Mouse (Mus musculus): ENCODE measurements around the gene Pik3r1. TPM values are rescaled to one million over a fixed set of nuclear protein-coding genes. Genes with fewer than 3 reads are reported as not detected.
A peak's percentile ranks its signal among the peaks of the same experiment; 100 is the strongest.

Gene Pik3r1
- total RNA-seq, 2 experiments from 2014 or later: 56.5 to 93.8 TPM

DNA sequence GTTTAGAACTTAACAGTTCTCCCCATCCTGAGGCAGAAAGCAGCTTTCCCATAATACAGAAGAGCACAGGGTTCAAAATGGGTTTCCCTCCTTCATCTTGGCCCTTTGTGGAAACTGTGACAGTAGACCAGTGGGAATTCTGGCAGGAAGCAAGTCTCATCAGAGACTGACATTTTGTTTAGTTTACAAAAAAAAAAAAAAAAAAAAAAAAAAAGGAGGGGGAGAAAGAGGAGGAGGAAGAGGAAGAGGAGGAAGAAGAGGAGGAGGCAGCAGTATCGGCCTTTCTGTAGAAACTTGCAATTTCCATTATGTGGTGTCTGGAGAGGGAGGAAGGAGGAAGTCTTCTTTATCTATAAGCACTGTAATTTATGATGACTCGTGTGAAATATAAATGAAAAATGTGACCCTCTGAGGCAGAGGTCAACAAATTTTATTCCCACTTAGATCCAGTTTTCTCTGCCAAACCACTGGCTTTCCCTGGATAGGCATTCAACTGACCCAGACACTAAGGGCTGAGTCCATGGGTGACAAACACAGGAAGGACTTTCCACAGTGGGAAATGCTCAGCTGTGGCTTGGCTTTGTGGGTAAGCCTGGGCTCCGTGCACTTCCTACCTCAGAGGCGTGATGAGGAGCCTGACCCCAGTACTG, 28.2 kb downstream of the Pik3r1 start:
- peak; percentile 37 for ATAC-seq (ENCODE audit: poor library complexity, severe bottlenecking)

DNA sequence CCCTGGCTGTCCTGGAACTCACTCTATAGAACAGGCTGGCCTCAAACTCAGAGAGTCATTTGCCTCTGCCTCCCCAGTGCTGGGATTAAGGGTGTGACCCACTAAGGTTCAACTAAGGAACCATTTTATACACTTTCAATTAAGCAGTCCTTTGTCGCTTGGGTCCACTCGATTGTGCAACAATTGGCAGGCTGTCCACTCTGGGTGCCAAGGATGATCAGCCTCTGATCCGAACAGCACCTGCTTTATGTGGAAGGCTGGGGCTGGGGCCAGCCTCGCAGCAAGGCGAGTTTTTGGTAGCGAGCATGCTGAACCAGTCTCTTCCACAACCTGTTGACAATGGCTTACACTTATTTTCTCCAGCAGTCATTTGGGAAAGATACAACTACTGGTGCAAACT, 29.2 kb downstream of the Pik3r1 start:
- ATAC-seq (ENCODE audit: poor library complexity, severe bottlenecking): no peak

DNA sequence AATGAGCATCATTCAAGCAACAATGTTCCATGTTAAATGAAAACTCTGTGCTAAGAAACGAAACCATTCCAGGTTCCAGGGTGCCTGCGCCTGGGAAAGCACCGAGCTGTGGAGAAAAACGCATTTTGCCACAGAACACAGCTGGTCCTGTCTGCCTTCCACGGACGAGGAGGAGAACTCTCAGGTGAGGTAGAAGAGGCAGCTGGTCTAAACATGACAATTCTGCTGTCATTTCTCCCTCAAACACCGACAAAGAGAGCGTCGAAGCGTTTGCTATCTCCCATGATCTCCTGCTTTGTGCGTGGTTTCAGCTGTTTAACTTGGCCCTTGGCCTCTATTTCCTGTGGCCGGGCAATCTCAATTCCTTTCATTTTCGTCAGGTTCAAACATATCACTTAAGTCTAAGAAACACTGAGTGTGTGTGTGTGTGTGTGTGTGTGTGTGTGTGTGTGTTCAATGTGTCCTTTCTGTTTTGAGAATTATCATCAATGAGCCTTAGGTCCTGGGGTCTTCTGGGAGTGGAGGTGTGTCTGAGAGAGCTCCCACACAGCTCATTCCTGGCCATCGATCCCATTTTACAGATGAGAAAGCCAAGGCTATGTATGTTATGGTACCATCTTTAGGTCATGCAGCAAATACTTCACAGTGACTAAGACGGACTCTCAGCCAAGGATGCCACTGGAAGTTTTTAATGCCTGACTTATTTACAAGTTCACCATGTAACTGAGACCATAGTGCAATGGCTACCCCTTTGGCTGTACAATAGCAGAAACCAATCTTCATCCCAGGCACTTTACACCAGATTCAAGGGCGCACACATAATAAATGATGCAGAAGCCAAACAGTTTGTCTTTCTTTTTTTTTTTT, 31.3 kb downstream of the Pik3r1 start:
- no peak; the same call in 1 of the 2 replicates for ATAC-seq (ENCODE audit: poor library complexity, severe bottlenecking)

GRCm38 (mm10) chr13:101735364-101736120, 32.5 kb downstream of the Pik3r1 start:
- ATAC-seq (ENCODE audit: poor library complexity, severe bottlenecking): peak; percentile 38; the same call in 1 of the 2 replicates

DNA sequence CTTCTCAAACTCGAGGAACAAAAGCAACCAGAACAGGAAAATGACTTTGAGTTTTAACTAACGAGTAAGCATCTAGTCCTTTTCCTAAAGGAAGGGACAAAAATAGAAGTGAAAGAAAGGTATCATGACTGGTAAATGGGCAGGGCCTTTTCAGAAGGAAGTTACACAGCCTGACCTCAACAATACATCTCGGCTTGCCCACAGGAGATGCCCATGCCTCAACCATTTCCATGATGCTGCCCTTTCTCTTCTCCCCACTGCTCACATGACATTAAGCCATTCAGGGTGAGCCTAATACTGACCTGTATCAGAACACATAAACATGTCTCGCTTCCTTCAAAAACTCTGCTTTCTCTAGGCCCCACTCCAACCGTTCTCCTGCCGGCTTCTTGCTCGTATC, 33.8 kb downstream of the Pik3r1 start:
- ATAC-seq (ENCODE audit: poor library complexity, severe bottlenecking): peak; percentile 68

DNA sequence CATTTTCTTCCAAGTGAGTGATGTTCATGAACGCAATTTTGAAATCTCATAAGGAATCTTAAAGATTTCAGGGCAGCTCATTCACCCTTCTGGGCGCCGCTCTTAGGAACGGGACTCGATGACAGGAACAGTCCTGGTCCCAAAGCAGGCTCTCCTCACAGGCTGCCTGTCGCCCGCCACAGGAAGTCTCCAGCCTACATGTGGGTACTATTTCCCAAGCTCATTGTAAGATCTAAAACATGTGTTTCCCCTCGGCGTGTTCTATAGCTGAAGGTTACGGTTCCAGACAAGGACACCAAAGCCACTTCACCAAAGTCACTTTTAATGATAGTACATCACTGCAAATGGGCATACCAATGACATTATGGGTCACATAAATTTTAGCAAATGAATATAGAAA, 35.3 kb downstream of the Pik3r1 start:
- peak; percentile 27 for ATAC-seq (ENCODE audit: poor library complexity, severe bottlenecking)

DNA sequence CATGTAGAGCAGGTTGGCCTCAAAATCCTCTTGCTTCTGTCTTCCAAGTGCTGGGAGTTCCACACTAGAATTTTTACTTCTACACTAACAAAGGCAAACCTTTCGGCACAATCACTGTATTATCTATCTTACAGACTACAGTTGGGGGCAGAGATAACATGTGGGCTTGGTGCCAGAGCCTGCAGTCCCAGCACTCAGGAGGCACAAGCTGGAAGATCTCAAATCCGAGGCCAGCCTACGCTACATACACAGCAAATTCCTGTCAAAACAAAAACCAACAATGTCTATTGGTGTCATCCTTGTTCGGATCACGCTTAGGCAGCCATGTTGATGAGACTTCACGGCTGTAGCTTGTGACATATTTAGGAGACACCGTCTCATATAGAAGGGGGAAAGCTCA, 36.2 kb downstream of the Pik3r1 start:
- no peak for ATAC-seq (ENCODE audit: poor library complexity, severe bottlenecking)

- peak; percentile 41 for ATAC-seq (ENCODE audit: poor library complexity, severe bottlenecking)
Measured at GRCm38 (mm10) chr13:101730351-101730750, 37.7 kb downstream of the Pik3r1 start.

- ATAC-seq (ENCODE audit: poor library complexity, severe bottlenecking): no peak
Measured at GRCm38 (mm10) chr13:101729248-101730055, 38.6 kb downstream of the Pik3r1 start.

DNA sequence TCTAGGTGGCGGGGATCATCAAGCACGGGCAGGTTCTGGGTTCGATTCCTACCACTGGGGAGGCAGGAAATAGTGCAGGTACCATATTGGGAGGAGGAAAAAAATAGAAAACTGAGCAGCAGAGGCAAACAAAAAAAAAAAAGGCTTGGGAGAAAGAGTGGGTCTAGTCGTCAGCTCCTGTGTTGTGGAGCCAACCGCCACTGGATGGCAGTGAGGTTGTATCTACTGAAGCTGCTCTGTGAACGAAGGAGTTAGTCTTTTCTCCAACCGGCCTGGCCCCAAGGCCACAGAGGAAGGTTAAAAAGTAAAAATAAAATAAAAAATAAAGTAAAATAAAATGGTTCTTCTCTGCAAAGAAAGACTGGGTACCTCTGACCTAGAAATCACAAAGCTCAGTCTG, 39.2 kb downstream of the Pik3r1 start:
- no peak for ATAC-seq (ENCODE audit: poor library complexity, severe bottlenecking)

DNA sequence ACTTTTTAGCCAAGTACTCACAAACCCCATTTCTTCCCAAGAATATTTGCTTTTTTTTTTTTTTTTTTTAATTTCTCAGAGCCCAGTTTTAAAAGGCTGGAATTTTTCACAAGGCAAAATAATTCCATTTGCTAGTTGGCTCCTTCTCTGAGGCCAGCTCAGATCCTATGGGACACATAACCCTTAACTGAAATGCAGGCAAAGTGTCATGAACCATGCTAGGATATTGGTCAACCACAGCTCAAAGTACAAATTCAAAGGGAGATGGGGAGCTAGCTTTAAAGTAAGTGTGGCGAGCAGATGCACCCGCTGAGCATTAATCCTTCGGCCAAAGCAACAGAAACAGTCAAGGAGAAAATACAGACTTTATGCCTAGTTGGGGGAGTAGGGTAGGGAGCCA, 39.7 kb downstream of the Pik3r1 start:
- no peak for ATAC-seq (ENCODE audit: poor library complexity, severe bottlenecking)

DNA sequence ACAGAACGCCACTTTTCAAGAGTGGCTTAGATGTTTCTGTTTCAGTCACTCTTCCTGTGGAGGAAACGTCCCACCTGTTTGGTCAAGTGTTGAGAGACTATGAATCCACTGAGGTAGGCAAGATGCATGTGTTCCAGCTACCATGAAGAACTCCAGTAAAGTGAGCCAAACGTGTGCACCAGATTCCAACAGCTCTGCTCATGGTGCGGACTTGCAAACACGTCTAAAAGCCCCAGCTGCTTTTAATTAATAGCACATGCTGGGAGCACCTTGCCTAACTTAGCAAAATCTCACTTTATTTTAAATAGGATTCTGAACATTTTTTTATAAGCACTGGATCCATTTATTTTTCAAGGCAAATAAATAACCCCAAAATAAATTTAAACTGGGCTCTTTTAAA, 40.2 kb downstream of the Pik3r1 start:
- ATAC-seq (ENCODE audit: poor library complexity, severe bottlenecking): no peak

GRCm38 (mm10) chr13:101726922-101727321, 41.1 kb downstream of the Pik3r1 start:
- ATAC-seq (ENCODE audit: poor library complexity, severe bottlenecking): no peak

DNA sequence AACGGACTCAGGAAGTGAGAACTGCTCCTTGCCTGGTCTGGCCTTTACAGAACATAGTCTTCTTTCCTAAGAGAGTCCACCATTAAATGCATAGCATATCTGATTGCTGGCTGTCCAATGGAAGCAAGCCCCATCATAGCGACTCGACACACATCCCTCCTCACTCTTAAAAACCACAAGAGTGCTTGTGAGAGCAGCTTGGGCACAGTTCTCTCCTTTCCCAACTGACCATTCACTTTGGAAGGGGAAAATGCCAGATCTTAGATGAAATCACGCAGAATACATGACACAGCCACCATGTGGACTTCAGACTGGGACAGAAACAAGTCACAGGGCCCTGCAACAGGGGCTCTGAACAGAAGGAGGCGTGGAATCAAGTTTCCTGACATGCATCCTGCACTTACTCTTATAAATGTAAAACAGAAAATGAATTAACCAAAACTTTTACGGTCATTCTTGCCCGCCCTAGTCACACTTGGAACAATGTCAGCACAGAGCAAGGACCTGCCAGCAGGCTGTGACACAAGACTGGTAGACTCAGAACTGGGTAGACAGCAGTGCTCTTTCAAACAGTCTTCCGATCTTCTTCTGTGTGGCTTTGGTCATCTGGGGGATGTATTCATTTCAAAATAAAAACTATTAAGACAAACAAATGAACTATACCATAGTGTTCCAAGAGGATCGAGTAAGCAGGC, 46.0 kb downstream of the Pik3r1 start:
- ATAC-seq (ENCODE audit: poor library complexity, severe bottlenecking): no peak

DNA sequence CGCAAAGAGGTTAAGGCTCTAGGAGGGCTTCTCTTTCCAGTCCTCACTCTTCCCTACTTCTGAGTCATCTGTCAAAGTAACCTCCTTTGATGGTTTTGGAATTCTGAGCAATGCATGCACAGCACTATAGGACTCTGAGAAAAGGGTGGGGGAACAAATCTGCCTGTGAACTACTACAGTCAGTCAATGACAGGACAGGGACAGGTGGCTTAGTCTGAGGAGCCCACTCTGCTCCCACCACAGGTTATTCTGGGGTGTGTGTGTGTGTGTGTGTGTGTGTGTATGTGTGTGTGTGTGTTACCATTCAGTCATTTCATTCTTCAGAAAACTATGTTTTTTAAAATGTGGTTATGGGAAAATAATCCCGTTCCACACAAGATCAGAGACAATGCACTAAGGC, 46.9 kb downstream of the Pik3r1 start:
- ATAC-seq (ENCODE audit: poor library complexity, severe bottlenecking): no peak

DNA sequence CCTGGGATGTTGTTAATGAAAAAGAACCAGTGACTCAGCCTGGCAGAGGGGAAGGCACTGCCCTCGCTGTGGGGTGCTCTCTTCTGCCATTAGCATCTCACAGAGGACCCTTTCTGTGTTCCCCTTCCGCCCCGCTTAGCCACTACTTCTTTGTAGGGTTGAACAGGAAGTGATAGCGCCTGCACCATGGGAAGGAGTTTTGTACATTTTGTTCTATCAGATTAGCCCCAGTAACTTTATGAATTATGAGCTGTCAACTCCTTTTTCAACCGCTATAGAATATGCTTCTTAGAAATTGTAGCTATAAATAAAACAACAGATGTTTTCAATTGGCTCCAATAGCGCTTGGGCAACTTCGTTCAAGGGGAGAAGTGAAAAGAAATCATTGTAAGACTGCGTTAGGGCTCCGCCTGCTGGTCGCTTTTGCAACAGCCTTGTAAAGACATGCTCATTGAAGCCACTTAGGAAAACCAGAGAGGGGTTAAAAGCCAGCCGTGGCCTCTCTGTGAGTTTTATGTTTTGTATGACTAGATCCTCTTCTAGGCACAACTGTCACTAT, 48.6 kb downstream of the Pik3r1 start:
- ATAC-seq (ENCODE audit: poor library complexity, severe bottlenecking): peak; percentile 91

DNA sequence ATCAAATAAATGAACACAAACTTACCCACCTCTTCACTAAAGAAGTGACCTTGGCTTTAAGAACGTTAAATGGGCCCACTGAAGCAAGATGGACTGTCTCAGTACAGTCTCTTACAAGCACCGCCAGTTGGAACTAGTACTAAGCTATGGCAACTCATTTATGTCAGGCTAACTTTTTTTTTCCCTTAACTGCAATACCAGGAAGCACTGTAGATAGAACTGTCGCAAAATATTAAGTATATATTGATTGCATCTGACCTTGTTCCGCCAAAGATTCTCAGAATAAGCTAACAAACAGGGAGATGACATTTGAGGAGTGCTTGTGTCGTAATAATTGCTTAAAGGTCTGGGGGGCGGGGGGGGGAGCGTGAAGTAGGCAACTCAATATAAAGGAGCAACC, 49.3 kb downstream of the Pik3r1 start:
- ATAC-seq (ENCODE audit: poor library complexity, severe bottlenecking): peak; percentile 14; the same call in 1 of the 2 replicates

GRCm38 (mm10) chr13:101717836-101718235, 50.2 kb downstream of the Pik3r1 start:
- no peak for ATAC-seq (ENCODE audit: poor library complexity, severe bottlenecking)

- ATAC-seq (ENCODE audit: poor library complexity, severe bottlenecking): no peak
Measured at GRCm38 (mm10) chr13:101713429-101714088, 54.5 kb downstream of the Pik3r1 start.
